Mouse (Mus musculus) heart, adult 8-10 months (tissue): ENCODE data around the gene Slc5a8. TPM values are rescaled to one million over a fixed set of nuclear protein-coding genes. Genes with fewer than 3 reads are reported as not detected.

ENCODE experiments used
- total RNA-seq, 4 experiments: library from RNA; stranded (reverse); gene quantifications; 2 replicates each; pipeline ENCODE4 v1.2.4; 2022

The Slc5a8 gene
- total RNA-seq, 4 experiments from 2014 or later = not detected

Other genes starting within 250 kb of the Slc5a8 start
- gene Spic, start 201.0 kb upstream of the Slc5a8 start, total RNA-seq = under 1 TPM in 1 of 4 experiments, not detected in 3; 0.34 TPM
- gene Arl1, start 155.1 kb upstream of the Slc5a8 start, total RNA-seq = 10 to 100 TPM; 81.8 to 94.7 (median 91.7) TPM
- 10 to 100 TPM; 11.8 to 16.8 (median 15.5) TPM for gene Utp20, start 59.2 kb upstream of the Slc5a8 start, total RNA-seq